Mouse (Mus musculus) embryonic fibroblast, embryonic 13.5 days (primary cell): ENCODE data around the gene Kcnip4.

Experiments used
- CTCF ChIP-seq: IDR thresholded peaks from 2 replicates; pipeline ENCODE4 v1.5.1; 2011; ENCODE audit warnings: mild to moderate bottlenecking, control low read depth, low read length, moderate library complexity, borderline replicate concordance; ENCODE audit not compliant: insufficient read depth
- POLR2A ChIP-seq: IDR thresholded peaks from 2 replicates; pipeline ENCODE4 v1.6.1; 2011; ENCODE audit warnings: low read depth, mild to moderate bottlenecking, control low read depth, low read length, moderate library complexity

DNA sequence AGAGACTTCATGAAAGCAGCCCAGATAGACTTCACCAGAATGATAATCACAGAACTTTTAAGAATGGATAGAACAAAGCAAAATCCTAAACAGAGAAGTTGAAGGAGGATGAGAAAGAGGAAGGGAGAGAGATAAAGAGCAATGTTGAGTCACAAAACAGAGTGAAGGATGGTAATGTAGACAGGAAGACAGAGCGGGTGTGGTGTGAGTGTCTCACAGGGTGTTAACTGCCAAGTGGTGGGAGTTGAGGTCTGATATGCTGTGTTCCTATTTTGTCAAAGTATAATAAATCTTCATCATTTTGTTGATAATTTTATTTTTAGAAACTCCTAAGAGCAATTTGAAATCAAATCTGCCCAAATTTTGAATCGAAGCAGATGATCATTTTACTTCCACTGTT is 592.8 kb downstream of the Kcnip4 start:
- TF ChIP-seq CTCF, result no peak
- TF ChIP-seq POLR2A, result no peak
